Mouse (Mus musculus) lung, adult 2 months (tissue): ENCODE data around the gene Ddi2. TPM values are rescaled to one million over a fixed set of nuclear protein-coding genes. Genes with fewer than 3 reads are reported as not detected.
A peak's percentile ranks its signal among the peaks of the same experiment; 100 is the strongest.

Experiments used
- DNase-seq: peaks from one replicate; pipeline ENCODE4 v3.0.0; 2022
- H3K4me1 ChIP-seq: fragments of 200-500 bp; 2 replicates; pipeline ENCODE4 v1.6.1; 2011; ENCODE audit warnings: low read length; ENCODE audit not compliant: control insufficient read depth, insufficient read depth
- H3K4me3 ChIP-seq: fragments of 200-500 bp; replicated peaks from 2 replicates; pipeline ENCODE3; 2011; ENCODE audit warnings: low read depth, mild to moderate bottlenecking, control low read depth, low read length; ENCODE audit errors: extremely low read depth
- CTCF ChIP-seq: fragments of 200-500 bp; IDR thresholded peaks from 2 replicates; pipeline ENCODE4 v1.5.1; 2011; ENCODE audit warnings: mild to moderate bottlenecking, low read length, control low read depth; ENCODE audit not compliant: insufficient read depth
- POLR2A ChIP-seq: fragments of 200-500 bp; IDR thresholded peaks from 2 replicates; pipeline ENCODE4 v1.6.1; 2011; ENCODE audit warnings: low read depth, mild to moderate bottlenecking, control low read depth, low read length, borderline replicate concordance; ENCODE audit errors: extremely low read depth
- WGBS: fragments of 180-500 bp; shearing (Covaris S2); methylation state at CpG from one replicate; pipeline ENCODE4 v1.1.7; 2018; 5-methylcytosine and 5-hydroxymethylcytosine counted together
- polyA plus RNA-seq: library from polyadenylated mRNA; depleted of rRNA; stranded (reverse); fragments of >200 nt; gene quantifications from 2 replicates; pipeline ENCODE4 v1.2.3, GENCODE M21; 2012

Ddi2 gene
- polyA plus RNA-seq, 1 experiment, result 19.7 TPM

DNA sequence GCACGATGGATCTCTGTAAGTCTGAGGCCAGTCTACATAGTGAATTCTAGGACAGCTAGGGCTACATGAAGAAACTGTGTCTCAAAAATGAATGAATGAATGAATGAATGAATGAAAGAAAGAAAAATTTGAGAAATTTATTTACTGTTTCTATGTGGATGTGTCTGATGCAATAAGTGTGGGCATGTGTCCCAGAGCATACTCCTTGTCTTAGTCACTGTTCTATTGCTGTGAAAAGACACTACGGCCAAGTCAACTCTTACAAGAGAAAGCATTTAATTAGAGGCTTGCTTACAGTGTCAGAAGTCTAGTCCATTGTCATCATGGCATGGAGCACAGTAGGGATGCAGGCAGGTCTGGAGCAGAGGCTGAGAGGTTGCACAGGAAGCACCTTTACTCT lies 14.2 kb downstream of the Ddi2 start:
- WGBS, result 80% methylated on average over 2 of the region's 2 CpGs
- H3K4me1 ChIP-seq, result peaks cover 5% of the 10 kb centered on the region
- no peak overlapping the region for H3K4me3 ChIP-seq
- TF ChIP-seq POLR2A (no peak), CTCF (no peak)
- DNase-seq, result no peak

DNA sequence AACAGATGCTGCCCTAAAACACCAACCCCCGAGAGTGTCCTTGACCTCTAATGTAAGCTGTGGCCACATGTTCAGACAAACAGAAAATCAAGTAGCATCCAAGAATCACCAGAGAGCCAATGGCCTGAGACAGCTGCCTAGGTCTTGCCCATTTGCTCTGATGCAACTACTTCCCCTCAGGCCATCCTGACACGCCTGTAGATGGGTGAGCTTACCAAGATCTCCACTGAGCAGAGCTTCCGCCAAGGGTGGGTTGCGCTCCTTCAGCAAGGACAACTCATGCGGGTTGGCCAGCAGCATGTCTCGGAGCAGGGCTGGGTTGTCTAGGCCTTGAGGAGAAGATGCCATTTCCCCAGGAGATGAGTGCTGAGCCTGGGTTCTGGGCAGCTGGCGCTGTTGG lies 15.2 kb downstream of the Ddi2 start:
- DNase-seq, result no peak
- TF ChIP-seq CTCF, result no peak
- TF ChIP-seq POLR2A, result no peak
- H3K4me3 ChIP-seq, result no peak overlapping the region
- 79% methylated on average over 7 of the region's 7 CpGs for WGBS
- peaks cover 3% of the 10 kb centered on the region; the same call in 1 of the 2 replicates for H3K4me1 ChIP-seq

DNA sequence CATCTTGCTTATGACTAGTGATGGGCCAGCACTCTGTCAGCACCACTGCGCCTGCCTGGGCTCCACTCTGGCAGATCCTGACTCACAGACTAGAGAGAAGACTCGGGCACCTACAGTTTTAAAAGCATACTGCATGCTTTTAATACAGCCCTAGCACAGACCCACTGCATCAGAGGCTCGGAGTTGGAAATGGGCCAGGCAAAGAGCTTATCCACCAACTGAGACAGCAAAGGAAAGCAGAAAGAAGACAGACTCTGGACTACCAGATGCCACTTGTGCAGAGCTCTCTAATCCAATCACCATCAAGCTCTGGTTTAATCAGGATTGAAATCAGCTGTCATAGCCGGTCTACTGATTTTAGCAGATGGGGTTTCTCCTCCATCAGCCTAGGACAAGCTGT lies 17.9 kb downstream of the Ddi2 start:
- no peak for TF ChIP-seq POLR2A
- TF ChIP-seq CTCF, result no peak
- WGBS, result 74% methylated on average over 4 of the region's 4 CpGs
- no peak for DNase-seq

DNA sequence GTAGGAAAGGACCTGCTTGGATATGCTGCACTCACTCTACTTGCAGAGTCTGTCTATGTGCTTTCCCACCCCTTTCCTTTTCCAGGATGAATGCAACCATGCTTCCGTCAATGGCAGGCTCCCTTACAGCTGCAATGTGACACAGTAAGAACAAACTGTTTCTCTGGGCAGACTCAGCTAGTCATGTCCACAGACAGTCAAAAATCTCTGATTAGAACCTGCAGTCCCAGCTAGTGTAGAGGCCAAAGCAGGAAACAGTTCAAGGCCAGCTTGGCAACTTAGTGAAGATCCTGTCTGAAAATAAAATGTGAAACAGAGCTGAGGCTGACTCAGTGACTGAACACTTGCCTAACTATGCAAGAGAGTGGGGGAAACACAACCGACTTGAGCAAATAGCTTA lies 18.6 kb downstream of the Ddi2 start:
- peaks cover 3% of the 10 kb centered on the region; the same call in 1 of the 2 replicates for H3K4me1 ChIP-seq
- TF ChIP-seq CTCF (no peak), POLR2A (no peak)
- WGBS, result 79% methylated on average over 2 of the region's 2 CpGs
- DNase-seq, result no peak
- H3K4me3 ChIP-seq, result no peak overlapping the region

More for the DNA sequence above, 17.9 kb downstream of the Ddi2 start:
- peaks cover 3% of the 10 kb centered on the region; the same call in 1 of the 2 replicates for H3K4me1 ChIP-seq
- H3K4me3 ChIP-seq, result no peak overlapping the region

DNA sequence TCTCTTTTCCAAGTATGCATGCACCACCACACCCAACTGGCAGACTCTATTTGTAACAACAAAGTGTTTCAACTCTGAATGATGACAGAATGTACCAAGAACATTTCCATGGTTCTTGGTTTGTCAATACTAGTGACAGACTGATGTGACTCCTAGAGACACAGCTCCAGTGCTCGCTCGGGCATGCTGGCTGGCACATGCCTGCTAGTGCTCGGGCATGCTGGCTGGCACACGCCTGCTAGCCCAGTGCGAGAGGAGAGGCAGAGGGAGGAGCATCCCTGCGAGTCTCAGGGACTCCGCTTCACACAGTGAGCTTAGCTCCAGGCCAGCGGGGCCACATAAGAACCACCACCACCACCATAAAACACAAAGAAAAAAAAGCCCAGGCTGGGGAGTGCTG lies 28.5 kb downstream of the Ddi2 start:
- no peak for DNase-seq
- no peak for TF ChIP-seq CTCF
- TF ChIP-seq POLR2A, result no peak
- 86% methylated on average over 8 of the region's 8 CpGs for WGBS
- Histone ChIP-seq H3K4me3 (no peak overlapping the region), H3K4me1 (no peaks in the 10 kb centered on the region)

DNA sequence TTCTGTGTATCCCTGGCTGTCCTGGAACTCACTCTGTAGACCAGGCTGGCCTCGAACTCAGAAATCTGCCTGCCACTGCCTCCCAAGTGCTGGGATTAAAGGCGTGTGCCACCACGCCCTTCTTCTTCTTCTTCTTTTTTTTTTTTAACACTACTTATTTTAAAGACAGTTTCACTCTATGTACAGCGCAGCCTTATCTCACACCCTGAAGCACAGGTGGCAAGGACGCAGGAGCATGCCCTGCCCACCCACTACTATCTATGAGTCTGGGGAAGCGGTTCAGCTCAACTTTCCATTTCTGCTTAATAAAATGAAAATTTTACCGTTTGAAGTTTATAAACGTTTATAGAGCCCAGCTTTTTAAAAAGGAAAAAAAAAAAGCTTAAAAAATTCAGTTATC lies 34.7 kb downstream of the Ddi2 start:
- no peak overlapping the region for H3K4me3 ChIP-seq
- TF ChIP-seq CTCF, result no peak
- TF ChIP-seq POLR2A, result no peak
- no peak for DNase-seq
- H3K4me1 ChIP-seq, result no peaks in the 10 kb centered on the region
- 88% methylated on average over 8 of the region's 8 CpGs for WGBS

DNA sequence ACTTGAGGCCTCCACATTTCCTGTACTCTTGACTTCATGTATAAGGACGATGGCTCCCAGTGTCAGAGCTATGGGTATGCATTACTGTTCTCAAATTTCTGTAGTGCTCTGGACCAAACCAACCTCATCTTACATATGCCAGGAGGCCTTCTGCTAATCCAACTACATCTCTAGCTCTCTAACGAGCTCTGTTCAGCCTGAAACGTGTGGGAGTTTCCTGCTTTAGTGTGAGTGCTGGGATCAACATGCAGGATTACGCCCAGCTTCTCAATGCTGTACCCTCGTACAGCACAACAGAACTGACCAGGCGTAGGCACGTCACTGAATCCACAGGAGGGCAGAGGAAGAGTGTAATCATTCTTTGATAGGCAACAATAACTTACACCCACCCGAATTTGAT lies 36.7 kb downstream of the Ddi2 start:
- Histone ChIP-seq H3K4me1 (0 out of 2 replicates have a peak, but pooled peaks cover 3% of the 10 kb centered on the region), H3K4me3 (no peak overlapping the region)
- 68% methylated on average over 8 of the region's 8 CpGs for WGBS
- TF ChIP-seq POLR2A, result no peak
- no peak for DNase-seq

DNA sequence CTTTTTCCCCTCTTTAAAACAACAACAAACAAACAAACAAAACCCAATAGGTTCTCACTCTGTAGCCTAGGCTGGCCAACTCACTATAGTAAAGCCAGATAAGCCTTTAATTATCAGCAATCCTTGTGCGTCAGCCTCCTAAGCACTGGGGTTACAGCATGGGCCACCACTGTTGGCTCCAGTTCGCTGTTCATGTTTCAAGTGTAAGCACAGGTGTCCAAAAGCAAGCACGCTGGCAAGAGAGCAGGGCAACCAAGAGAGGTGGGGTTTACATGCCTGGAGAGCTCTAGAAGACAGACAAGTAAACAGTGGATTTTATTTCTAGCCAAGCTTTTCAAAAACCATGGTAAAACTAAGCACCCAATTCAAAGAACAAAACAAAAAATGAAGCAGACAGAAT lies 37.1 kb downstream of the Ddi2 start:
- TF ChIP-seq CTCF (no peak), POLR2A (no peak)
- peak; percentile 22 for DNase-seq
- Histone ChIP-seq H3K4me3 (no peak overlapping the region), H3K4me1 (0 out of 2 replicates have a peak, but pooled peaks cover 3% of the 10 kb centered on the region)
- 67% methylated on average over 3 of the region's 3 CpGs for WGBS

DNA sequence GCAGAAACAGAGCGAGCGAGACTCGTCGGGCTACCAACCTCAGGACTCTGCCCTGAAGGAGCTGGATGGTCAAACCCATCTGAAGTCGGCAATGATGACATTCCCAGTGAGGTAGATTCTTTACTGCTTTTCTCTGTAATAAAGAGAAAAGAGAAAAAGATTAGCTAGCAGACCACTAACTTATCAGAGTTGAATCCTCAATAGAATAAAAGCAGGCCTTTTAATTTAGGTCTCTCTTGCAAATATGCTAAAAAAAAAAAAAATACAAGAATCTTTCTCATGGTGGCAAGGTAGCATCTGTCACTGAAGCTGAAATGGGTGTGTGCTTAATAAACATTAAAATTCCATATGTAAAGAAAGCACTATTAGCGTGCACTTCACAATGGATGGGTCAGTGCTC lies 37.7 kb downstream of the Ddi2 start, which contains the start of gene Rsc1a1:
Rsc1a1 (minus strand) TSS at position 101 of the 400 bp plus-strand sequence.
- no peak for DNase-seq
- no peak for TF ChIP-seq CTCF
- TF ChIP-seq POLR2A, result no peak
- Histone ChIP-seq H3K4me3 (no peak within 1 kb of the TSS), H3K4me1 (0 out of 2 replicates have a peak, but pooled peaks cover 3% of the 10 kb centered on the region)
- 95% methylated on average over 6 of the region's 6 CpGs for WGBS

DNA sequence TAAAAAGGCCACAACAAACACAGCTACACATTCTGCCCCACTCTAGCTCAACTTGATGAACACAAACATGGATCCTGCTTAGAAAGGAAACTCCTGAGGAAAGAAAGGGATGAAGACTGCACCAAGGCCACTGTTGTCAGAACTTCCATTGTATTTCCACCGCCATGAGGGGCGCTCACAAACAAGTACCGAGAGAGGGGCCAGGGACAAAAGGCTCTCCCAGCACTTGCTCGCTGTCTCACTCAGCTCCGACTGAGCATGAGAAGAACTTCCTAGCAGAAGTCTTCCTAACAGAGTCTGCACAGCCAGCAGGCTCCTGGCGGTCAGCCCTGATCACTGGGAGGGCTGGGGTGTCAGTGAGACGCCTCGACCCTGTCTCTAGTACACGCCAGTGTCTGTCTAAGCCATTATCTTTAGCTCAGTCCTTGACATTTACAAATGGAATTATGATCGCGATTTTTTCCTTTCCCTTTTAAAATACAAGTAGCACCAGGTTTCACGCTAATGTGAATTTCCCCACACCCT lies 40.5 kb downstream of the Ddi2 start:
- 64% methylated on average over 12 of the region's 12 CpGs for WGBS
- H3K4me1 ChIP-seq, result 0 out of 2 replicates have a peak, but pooled peaks cover 3% of the 10 kb centered on the region
- no peak for DNase-seq
- no peak overlapping the region for H3K4me3 ChIP-seq
- TF ChIP-seq POLR2A (no peak), CTCF (no peak)

DNA sequence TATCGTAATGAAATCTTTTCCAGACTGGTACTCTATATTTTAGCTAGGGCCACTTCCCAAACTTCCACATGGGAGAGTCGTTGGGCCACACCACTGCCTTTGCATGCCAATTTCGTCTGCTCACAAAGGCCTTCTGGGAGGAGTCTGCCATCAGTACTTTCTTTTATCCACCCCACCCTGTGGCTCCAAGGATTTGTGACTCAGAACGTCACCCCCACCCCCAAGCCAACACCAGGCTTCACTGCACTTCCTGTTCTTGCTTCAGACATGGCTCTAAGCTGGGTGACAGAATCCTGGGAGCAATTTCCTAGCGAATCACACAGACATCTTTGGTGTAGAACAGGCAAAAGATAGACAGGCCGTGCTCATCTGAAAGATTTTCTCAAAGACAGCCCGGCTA lies 41.5 kb downstream of the Ddi2 start:
- no peak for DNase-seq
- 0 out of 2 replicates have a peak, but pooled peaks cover 3% of the 10 kb centered on the region for H3K4me1 ChIP-seq
- 38% methylated on average over 7 of the region's 7 CpGs for WGBS
- H3K4me3 ChIP-seq, result no peak overlapping the region
- TF ChIP-seq POLR2A, result no peak
- no peak for TF ChIP-seq CTCF
